Mouse (Mus musculus) gastrocnemius, adult 18-20 months (tissue): ENCODE results near the gene 1700029I15Rik. TPM values are rescaled to one million over a fixed set of nuclear protein-coding genes. Genes with fewer than 3 reads are reported as not detected.
A peak's percentile ranks its signal among the peaks of the same experiment; 100 is the strongest.

Source experiments
- DNase-seq: peaks from one replicate; pipeline ENCODE4 v3.0.0; 2021; ENCODE audit warnings: low spot score
- total RNA-seq, 2 experiments: library from RNA; stranded (reverse); gene quantifications; 2 replicates each; pipeline ENCODE4 v1.2.3; 2021

Gene 1700029I15Rik
- total RNA-seq, 2 experiments from 2014 or later: 0.66 to 0.73 TPM

GRCm38 (mm10) chr2:92373437-92373813, 8.9 kb upstream of the 1700029I15Rik start:
- DNase-seq: no peak

GRCm38 (mm10) chr2:92374514-92374913, 7.8 kb upstream of the 1700029I15Rik start, which contains the start of the genes Pex16 and Large2:
Pex16 (plus strand) TSS chr2:92374676.
Large2 (minus strand) TSS chr2:92374869.
- peak; percentile 31 for DNase-seq

- peak; percentile 97 for DNase-seq
Measured at GRCm38 (mm10) chr2:92375099-92375623, 7.2 kb upstream of the 1700029I15Rik start.

GRCm38 (mm10) chr2:92375788-92376187, 6.5 kb upstream of the 1700029I15Rik start:
- no peak for DNase-seq

- no peak for DNase-seq
Measured at GRCm38 (mm10) chr2:92376300-92376699, 6.0 kb upstream of the 1700029I15Rik start.

- no peak for DNase-seq
Measured at GRCm38 (mm10) chr2:92377320-92377719, 5.0 kb upstream of the 1700029I15Rik start.

- DNase-seq: no peak
Measured at GRCm38 (mm10) chr2:92379783-92380494, 2.4 kb upstream of the 1700029I15Rik start.

GRCm38 (mm10) chr2:92380495-92381050, 1.8 kb upstream of the 1700029I15Rik start:
- no peak for DNase-seq

GRCm38 (mm10) chr2:92381161-92381560, 1.2 kb upstream of the 1700029I15Rik start:
- DNase-seq: no peak

- DNase-seq: no peak
Measured at GRCm38 (mm10) chr2:92382759-92383158, 421 bp downstream of the 1700029I15Rik start.

- no peak for DNase-seq
Measured at GRCm38 (mm10) chr2:92384101-92384500, 1.8 kb downstream of the 1700029I15Rik start.

GRCm38 (mm10) chr2:92385113-92386051, 3.0 kb downstream of the 1700029I15Rik start:
- no peak for DNase-seq

- DNase-seq: no peak
Measured at GRCm38 (mm10) chr2:92386821-92387570, 4.7 kb downstream of the 1700029I15Rik start.

GRCm38 (mm10) chr2:92387646-92388045, 5.3 kb downstream of the 1700029I15Rik start:
- no peak for DNase-seq

GRCm38 (mm10) chr2:92388081-92388517, 5.8 kb downstream of the 1700029I15Rik start:
- DNase-seq: no peak

GRCm38 (mm10) chr2:92388891-92389641, 6.7 kb downstream of the 1700029I15Rik start:
- DNase-seq: peak; percentile 70

GRCm38 (mm10) chr2:92389645-92390044, 7.3 kb downstream of the 1700029I15Rik start:
- DNase-seq: no peak

GRCm38 (mm10) chr2:92390206-92390930, 8.0 kb downstream of the 1700029I15Rik start:
- DNase-seq: no peak

GRCm38 (mm10) chr2:92391116-92391515, 8.8 kb downstream of the 1700029I15Rik start:
- DNase-seq: no peak
